Mouse (Mus musculus): ENCODE measurements around the gene Cep57l1.

The Cep57l1 gene

DNA sequence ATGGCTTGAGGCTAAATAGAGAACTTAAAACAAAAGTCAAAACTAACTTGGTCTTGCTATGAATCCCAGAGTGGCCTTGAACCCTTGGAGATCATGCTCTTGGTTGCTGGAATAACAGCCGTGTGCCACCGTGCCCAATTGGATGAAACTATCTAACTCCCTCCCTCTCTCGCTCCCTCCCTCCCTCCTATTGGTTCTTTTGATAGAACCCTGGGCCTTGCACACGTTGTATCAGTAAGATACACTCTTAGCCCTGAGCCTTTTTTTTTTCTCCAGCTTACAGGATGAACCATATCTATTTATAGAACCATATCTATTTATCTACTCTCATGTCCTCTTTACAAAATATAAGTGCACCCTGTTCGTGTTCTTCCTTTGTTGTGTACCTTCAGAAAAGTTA lies 6.8 kb upstream of the Cep57l1 start:
- no peak for DNase-seq (ENCODE audit: low spot score in 2 of 2)

DNA sequence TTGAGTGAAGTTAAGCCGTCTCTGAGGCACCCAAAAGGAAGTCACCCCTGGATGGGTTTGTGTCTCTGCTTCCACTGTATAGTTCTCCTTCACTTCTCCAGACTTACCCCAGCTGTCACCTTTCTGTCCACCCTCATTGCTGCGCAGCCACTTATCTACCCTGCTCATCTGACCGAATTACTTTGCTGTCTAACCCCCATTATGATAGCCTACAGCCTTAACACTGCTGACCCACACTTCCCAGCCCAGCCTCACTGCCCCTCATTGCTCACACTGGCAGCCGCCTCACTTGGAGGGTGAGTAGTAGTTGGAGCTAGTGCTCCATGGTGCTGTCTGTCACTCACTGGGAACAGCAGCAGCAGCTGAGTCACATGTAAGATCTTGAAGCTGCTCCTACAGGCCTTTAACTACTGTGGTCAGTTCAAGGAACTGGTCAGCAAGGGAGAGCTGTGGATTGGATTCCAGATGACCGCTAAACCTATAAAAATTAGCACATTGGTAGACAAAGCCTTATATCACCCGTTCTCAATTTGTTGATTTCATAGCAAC lies 4.7 kb upstream of the Cep57l1 start:
- no peak for DNase-seq (ENCODE audit: low spot score in 2 of 2)

GRCm38 (mm10) chr10:41812566-41812965 lies 2.9 kb upstream of the Cep57l1 start:
- no peak for DNase-seq (ENCODE audit: low spot score in 2 of 2)

DNA sequence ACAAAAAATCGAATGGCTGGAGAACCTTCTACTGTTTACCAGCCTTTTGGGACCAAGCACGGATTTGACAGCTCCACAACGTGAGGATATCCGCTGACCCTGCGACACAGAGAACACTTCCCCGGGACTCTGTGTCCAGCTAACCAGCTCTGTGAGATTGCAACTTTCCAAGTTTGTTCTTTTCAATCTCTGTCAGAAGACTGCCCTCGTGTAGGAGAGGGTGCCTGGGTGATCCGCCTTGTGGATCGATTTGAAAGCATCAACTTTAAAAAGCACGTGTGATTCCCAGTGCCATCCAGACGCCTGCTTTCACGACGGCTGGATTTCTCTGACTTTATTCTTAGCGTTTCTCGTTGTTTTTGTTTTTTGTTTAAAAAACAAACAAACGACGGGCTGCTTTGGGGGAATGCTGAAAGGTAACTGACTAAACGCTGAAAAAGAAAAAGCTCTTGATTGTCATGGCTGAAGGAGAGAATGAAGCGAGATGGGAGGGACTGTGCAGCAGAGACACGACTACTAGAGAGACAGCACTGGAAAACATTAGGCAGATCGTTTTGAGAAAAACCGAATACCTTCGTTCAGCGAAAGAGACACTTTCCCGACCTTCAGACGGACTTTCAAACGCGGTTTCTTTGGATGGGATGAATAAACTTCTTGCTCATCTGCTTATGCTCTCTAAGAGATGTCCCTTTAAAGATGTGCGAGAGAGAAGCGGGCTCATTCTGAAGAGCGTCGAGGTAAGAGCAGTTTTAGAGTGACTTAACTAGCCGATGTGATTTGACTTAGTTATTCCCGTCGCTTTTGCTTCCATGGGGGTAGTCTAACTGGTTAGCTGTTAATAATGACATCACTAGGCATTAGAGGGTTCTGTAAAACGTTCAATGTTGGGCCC lies 1.1 kb upstream of the Cep57l1 start:
- no peak for DNase-seq (ENCODE audit: low spot score in 2 of 2)

GRCm38 (mm10) chr10:41809080-41809770 lies 446 bp downstream of the Cep57l1 start:
- DNase-seq (ENCODE audit: low spot score in 2 of 2), result no peak

- no peak for DNase-seq (ENCODE audit: low spot score in 2 of 2)
Observed at GRCm38 (mm10) chr10:41805729-41806355, 3.8 kb downstream of the Cep57l1 start.

- DNase-seq (ENCODE audit: low spot score in 2 of 2), result no peak
Observed at GRCm38 (mm10) chr10:41804711-41805110, 5.0 kb downstream of the Cep57l1 start.

DNA sequence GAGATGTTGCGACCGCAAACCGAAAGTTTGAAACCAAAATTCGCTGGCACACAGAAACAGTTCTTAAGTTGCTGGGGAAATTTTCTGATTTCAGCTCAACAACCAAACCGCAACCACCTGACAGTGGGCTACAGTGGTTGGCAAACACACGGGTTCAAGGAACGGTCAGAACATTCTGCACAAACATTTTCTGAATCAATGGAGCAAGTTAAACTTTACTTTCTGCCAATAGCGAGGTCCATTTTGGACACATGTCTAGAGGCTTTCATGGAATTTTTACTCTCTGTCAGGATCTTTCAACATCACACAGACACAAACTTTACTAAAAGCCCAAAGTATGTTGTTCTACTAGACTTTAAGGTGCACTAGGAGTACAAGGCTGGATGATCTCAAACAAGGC lies 6.2 kb downstream of the Cep57l1 start:
- no peak for DNase-seq (ENCODE audit: low spot score in 2 of 2)

- no peak for DNase-seq (ENCODE audit: low spot score in 2 of 2)
Observed at GRCm38 (mm10) chr10:41797253-41797652, 12.4 kb downstream of the Cep57l1 start.

GRCm38 (mm10) chr10:41792375-41792774 lies 17.3 kb downstream of the Cep57l1 start:
- DNase-seq (ENCODE audit: low spot score in 2 of 2), result no peak

- no peak for DNase-seq (ENCODE audit: low spot score in 2 of 2)
Observed at GRCm38 (mm10) chr10:41767254-41767653, 42.4 kb downstream of the Cep57l1 start.

DNA sequence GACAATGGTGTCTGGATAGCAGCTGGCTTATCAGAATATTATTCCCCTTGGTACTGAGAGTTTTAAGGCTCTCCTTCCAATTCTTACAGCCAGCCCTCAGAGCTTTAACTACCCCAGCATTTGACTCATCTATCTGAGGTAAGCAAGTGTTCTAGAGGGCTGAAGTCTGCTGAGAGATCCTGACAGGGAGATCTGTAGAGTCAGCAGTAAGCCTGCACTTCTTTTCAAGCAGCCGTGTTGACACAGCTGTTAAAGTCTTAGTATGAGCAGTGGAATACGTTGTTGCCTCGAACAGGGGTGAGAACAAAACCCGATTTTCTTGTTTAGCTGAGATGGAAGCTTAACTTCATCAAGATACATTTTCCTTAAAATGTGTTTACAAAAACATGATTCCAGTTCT lies 43.4 kb downstream of the Cep57l1 start:
- DNase-seq (ENCODE audit: low spot score in 2 of 2), result no peak

GRCm38 (mm10) chr10:41765586-41765985 lies 44.1 kb downstream of the Cep57l1 start:
- DNase-seq (ENCODE audit: low spot score in 2 of 2), result no peak

- DNase-seq (ENCODE audit: low spot score in 2 of 2), result no peak
Observed at GRCm38 (mm10) chr10:41763741-41764385, 45.8 kb downstream of the Cep57l1 start.

DNA sequence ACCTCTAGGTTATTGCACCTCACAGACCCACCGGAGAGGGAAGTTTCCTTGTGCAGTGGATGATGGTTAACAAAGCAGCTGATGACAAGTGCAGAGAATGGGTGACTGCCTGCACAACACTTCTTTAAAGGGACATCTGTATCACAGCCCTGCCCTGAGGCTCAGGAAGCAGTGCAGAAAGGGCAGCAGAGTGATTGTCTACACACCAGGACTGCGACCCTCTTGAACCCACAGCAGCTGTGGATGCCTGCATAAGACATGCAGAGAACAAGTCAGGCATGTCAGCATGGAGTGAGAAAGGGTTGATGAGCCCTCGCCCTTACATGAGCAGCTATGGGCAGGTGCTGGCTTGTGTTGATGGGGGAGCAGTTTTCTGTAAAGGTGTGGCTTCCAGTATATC lies 48.8 kb downstream of the Cep57l1 start:
- DNase-seq (ENCODE audit: low spot score in 2 of 2), result no peak

- no peak for DNase-seq (ENCODE audit: low spot score in 2 of 2)
Observed at GRCm38 (mm10) chr10:41758041-41758440, 51.6 kb downstream of the Cep57l1 start.

DNA sequence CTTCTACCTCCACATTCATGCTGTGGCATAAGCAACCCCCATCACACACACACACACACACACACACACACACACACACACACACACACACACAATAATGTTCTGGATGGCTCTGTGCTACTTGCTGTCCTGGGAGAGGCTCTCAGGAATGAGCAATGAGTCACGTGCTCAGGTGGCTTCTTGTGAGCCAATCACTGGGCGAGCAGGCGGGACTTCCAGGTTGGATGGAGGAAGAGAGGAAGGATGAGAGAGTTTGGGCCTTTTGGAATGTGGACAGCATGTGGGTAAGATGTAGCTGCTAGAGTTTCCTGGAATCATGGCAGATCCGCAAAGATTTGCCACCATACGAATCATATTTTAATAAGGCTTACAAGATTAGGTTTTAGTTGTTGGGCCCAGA lies 52.4 kb downstream of the Cep57l1 start:
- no peak for DNase-seq (ENCODE audit: low spot score in 2 of 2)

DNA sequence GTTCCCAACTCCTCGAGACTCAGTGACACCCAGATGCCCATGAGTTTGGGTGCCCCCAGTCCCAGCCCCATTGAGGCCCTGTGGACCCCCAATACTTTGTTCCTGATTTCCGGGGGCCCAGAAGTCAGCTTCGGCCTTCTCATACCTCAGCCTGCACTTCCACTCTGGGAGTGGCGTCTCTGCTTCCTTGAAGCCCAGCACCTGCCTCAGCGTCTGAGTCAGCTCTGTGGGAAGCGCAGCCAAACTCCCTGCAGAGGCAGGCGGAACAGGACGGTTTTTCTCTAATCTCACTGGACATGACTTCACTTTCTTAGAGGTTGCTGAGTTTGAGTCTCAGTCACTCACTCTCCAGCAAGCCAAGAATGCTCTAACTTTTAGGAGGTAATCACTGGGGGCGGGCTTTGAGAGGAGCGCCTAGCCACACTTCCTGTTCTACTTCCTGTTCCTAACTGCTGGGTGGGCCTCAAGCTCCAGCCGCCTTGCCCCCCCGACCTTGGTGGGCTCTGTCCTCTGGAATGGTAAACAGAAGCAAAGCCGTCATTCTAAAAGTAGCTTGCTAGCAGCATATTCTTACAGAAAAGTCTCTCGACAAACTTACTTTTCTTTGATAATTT lies 57.7 kb downstream of the Cep57l1 start:
- no peak for DNase-seq (ENCODE audit: low spot score in 2 of 2)

DNA sequence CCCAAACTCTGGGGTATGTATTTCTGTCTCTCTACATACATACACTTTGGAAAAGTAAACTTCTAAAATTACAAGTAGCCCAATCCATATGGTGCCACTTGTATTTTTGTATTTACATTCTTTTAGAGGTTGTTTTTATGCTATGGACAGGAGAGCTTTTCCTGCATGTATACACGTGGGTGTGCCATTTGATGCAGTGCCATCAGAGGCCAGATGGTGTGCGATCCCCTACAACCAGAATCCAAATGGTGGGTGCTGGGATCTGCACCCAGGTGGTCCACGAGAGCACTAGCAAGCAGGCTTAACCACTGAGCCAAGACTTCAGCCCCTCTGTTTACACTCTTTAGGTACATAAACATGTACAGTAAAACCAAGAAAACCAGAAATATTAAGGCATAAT lies 60.4 kb downstream of the Cep57l1 start:
- DNase-seq (ENCODE audit: low spot score in 2 of 2), result no peak

GRCm38 (mm10) chr10:41746554-41746953 lies 63.1 kb downstream of the Cep57l1 start:
- DNase-seq (ENCODE audit: low spot score in 2 of 2), result no peak

DNA sequence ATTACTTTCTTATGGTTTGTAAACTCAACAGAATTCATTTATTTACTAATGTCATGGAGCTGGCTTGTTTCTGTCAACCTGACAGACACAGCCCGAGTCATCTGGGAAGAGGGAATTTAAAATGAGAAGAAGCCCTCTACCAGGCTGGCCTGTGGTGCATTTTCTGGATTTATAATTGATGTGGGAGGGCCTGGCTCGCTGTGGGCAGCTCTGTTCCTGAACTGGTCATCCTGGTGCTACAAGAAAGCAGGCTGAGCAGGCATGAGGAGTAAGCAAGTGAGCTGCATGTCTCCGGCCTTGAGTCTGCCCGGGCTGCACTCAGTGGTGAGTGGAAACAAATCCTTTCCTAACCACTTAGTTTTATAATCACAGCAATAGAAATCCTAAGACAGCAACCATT lies 65.7 kb downstream of the Cep57l1 start:
- no peak for DNase-seq (ENCODE audit: low spot score in 2 of 2)

Measured in heart, adult 9 months (tissue).